Mouse (Mus musculus) stomach, postnatal 0 days (tissue): ENCODE measurements around the gene Sele. TPM values are rescaled to one million over a fixed set of nuclear protein-coding genes. Genes with fewer than 3 reads are reported as not detected.

Experiments
- ATAC-seq: fragments of 200-750 bp; cut with Nextera tagmentation; 2 replicates; pipeline ENCODE4 v1.8.0; 2017; ENCODE audit not compliant: low FRiP score, low TSS enrichment
- DNase-seq: peaks from one replicate; pipeline ENCODE4 v3.0.0-alpha.2; 2016; ENCODE audit warnings: low spot score
- H3K27ac ChIP-seq: fragments of 300-500 bp; sonication (generic); replicated peaks from 2 replicates; pipeline ENCODE4 v1.5.1; 2014; ENCODE audit warnings: mild to moderate bottlenecking, control low read depth
- H3K27me3 ChIP-seq: fragments of 300-500 bp; sonication (generic); 2 replicates; pipeline ENCODE4 v1.6.1; 2014; ENCODE audit warnings: low read length; ENCODE audit not compliant: control insufficient read depth, insufficient read depth
- H3K36me3 ChIP-seq: fragments of 300-500 bp; sonication (generic); 2 replicates; pipeline ENCODE4 v1.6.1; 2014; ENCODE audit warnings: low read length, mixed read lengths; ENCODE audit not compliant: control insufficient read depth, insufficient read depth
- H3K4me1 ChIP-seq: fragments of 300-500 bp; sonication (generic); replicated peaks from 2 replicates; pipeline ENCODE4 v1.6.1; 2014; ENCODE audit warnings: antibody characterized with exemption; ENCODE audit not compliant: control insufficient read depth, insufficient read depth
- H3K4me2 ChIP-seq: fragments of 300-500 bp; sonication (generic); replicated peaks from 2 replicates; pipeline ENCODE4 v1.6.1; 2014; ENCODE audit warnings: low read depth, mild to moderate bottlenecking, control low read depth, moderate library complexity
- H3K4me3 ChIP-seq: fragments of 300-500 bp; sonication (generic); 2 replicates; pipeline ENCODE4 v1.5.1; 2014; ENCODE audit warnings: low read depth, low read length, control low read depth
- H3K9ac ChIP-seq: fragments of 300-500 bp; sonication (generic); 2 replicates; pipeline ENCODE4 v1.6.1; 2014; ENCODE audit warnings: mild to moderate bottlenecking, low read length, control low read depth, mixed read lengths
- H3K9me3 ChIP-seq: fragments of 300-500 bp; sonication (generic); 2 replicates; pipeline ENCODE4 v1.6.1; 2016; ENCODE audit warnings: low read length; ENCODE audit not compliant: control insufficient read depth
- CTCF ChIP-seq: IDR thresholded peaks from 2 replicates; pipeline ENCODE4 v1.5.1; 2016; ENCODE audit warnings: antibody characterized with exemption, low read depth, mild to moderate bottlenecking, moderate library complexity
- EP300 ChIP-seq: optimal IDR thresholded peaks from 2 replicates; pipeline ENCODE3; 2016; ENCODE audit warnings: antibody characterized with exemption
- WGBS: fragments of 180-500 bp; shearing (Covaris S2); extraction: QIAGEN DNeasy Blood & Tissue Kit; methylation state at CpG from one replicate; pipeline ENCODE4 v1.1.7; 2014; 5-methylcytosine and 5-hydroxymethylcytosine counted together
- polyA plus RNA-seq: library from polyadenylated mRNA; unstranded; fragments of >200 nt; fragmentation: Nextera tagmentation; extraction: Ambion mirVana; gene quantifications from 2 replicates; pipeline ENCODE4 v1.2.1, GENCODE M21; 2015

Sele gene
- polyA plus RNA-seq, 1 experiment from 2014 or later, result 0.04 TPM

DNA sequence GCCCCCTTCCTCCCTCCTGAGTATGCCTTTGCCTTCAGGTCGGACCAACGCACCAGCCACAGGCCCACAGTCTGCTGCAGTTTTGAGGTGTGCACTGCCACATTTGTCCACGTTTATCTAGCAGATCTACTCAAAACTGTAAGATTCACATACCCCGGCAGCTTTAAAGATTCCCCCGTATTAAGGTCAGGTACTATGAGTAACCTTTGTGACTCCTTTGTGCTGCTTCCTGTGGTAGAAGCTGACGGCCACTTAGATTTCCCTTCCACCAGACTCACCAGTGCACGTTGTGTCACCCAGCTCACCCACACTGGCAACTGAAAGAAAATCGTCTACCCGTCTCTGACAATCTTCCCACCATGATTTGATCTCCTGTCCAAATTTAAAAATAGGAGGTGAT is 25.1 kb downstream of the Sele start:
- H3K4me1 ChIP-seq, result no peaks in the 10 kb centered on the region
- no peak overlapping the region for H3K4me2 ChIP-seq
- TF ChIP-seq CTCF (no peak), EP300 (no peak)
- no peak overlapping the region for H3K27ac ChIP-seq
- H3K27me3 ChIP-seq, result no peaks in the 10 kb centered on the region
- DNase-seq (no peak), ATAC-seq (no peak)
- 83% methylated on average over 9 of the region's 9 CpGs for WGBS
- no peak overlapping the region for H3K9ac ChIP-seq
- no peaks in the 10 kb centered on the region for H3K36me3 ChIP-seq
- no peaks in the 10 kb centered on the region for H3K9me3 ChIP-seq
- no peak overlapping the region for H3K4me3 ChIP-seq

DNA sequence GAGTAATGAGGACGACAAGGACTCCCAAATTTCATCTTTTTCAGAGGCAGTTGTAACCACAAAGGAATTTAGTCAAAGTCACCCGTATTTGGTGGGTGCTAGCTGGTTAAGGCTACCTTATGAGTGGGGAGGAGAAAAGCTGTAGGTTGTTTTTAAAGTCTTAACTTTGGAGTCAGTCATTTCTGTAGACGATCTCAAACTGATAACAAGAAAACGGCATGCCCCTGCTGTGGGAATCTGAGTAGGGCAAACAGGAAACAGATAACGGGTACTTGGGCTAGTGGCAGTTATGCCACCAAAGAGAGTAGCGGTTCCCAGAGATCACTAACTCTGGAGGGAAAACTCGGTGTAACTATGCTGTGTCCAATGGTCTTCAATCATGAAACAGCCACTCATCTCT is 25.8 kb downstream of the Sele start:
- no peak for ATAC-seq
- Histone ChIP-seq H3K4me2 (no peak overlapping the region), H3K36me3 (no peaks in the 10 kb centered on the region), H3K4me3 (no peak overlapping the region), H3K27ac (no peak overlapping the region), H3K9me3 (no peaks in the 10 kb centered on the region), H3K4me1 (no peaks in the 10 kb centered on the region), H3K9ac (no peak overlapping the region), H3K27me3 (no peaks in the 10 kb centered on the region)
- no peak for DNase-seq
- TF ChIP-seq CTCF, result no peak
- no peak for TF ChIP-seq EP300
- WGBS, result 75% methylated on average over 7 of the region's 7 CpGs

DNA sequence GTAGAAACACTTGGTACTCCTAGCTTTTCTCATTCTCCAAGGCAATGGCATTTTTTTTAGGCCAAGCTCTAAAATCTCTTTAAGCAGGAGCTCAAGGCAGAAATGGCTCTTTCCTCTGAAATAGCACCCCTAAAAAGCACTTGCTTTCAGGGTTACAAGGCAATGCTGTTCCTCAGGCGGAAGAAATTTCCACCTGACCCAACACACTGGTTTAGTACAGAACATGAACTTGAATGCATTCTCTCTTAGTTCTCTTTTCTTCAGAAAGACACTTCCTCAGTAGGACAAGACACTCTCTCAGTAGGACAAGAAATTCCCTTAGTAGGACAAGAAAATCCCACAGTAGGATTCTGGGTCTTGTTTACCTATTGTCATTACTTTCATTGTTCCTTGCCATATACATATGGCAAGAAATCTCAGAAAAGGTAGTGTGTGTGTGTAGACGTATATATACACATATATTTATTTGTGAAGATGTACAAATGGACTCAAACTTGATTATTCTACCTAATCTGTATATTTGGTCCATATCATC is 26.6 kb downstream of the Sele start:
- Histone ChIP-seq H3K27ac (no peak overlapping the region), H3K4me2 (no peak overlapping the region), H3K4me1 (no peaks in the 10 kb centered on the region), H3K9me3 (no peaks in the 10 kb centered on the region), H3K27me3 (no peaks in the 10 kb centered on the region), H3K4me3 (no peak overlapping the region), H3K9ac (no peak overlapping the region), H3K36me3 (no peaks in the 10 kb centered on the region)
- ATAC-seq, result no peak
- TF ChIP-seq EP300 (no peak), CTCF (no peak)
- no peak for DNase-seq
- 82% methylated on average over 2 of the region's 2 CpGs for WGBS

DNA sequence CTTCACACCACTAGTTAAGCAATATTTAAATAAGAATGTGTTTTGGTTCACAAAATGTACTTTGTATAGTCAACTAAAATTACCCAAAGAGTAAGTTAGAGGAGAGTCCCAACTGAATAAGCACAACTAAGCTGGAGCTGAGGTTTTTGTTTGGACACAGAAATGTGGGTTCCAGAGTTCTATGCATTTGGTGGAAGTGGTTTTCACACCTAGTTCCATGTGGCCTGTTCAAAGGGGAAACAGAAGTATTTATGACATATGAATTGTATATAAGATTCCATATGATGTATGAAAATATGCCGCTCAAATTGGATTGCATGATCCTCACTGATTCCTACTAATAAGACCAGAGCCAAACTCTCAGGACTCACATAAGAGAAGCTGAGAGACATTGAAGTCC is 27.4 kb downstream of the Sele start:
- Histone ChIP-seq H3K27ac (no peak overlapping the region), H3K27me3 (no peaks in the 10 kb centered on the region), H3K9me3 (no peaks in the 10 kb centered on the region), H3K36me3 (no peaks in the 10 kb centered on the region), H3K4me3 (no peak overlapping the region), H3K9ac (no peak overlapping the region), H3K4me1 (no peaks in the 10 kb centered on the region), H3K4me2 (no peak overlapping the region)
- no peak for TF ChIP-seq CTCF
- no peak for TF ChIP-seq EP300
- WGBS, result 87% methylated on average over 1 of the region's 1 CpGs
- DNase-seq (no peak), ATAC-seq (no peak)

DNA sequence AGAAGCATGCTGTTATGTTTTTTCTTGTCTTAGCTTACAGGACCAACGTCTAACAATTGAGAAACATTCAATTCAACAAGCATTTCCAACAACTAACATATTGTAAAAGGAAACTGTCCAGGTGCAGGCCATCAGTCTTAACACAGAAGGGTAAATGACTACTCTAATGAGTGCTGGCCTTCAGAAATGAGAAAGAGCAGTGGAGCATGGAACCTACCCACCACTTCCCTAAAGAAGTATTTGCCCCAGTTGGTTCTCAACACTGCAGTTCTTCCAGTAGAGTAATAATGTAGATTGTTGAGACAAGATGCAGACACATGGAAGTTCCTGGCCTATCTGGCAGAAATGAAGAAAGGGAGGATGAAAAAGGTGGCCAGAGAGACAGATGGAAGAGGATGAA is 28.4 kb downstream of the Sele start:
- ATAC-seq (no peak), DNase-seq (no peak)
- 38% methylated on average over 1 of the region's 1 CpGs for WGBS
- Histone ChIP-seq H3K4me3 (no peak overlapping the region), H3K4me2 (no peak overlapping the region), H3K4me1 (no peaks in the 10 kb centered on the region), H3K9me3 (no peaks in the 10 kb centered on the region), H3K9ac (no peak overlapping the region), H3K27me3 (no peaks in the 10 kb centered on the region), H3K36me3 (no peaks in the 10 kb centered on the region), H3K27ac (no peak overlapping the region)
- TF ChIP-seq EP300 (no peak), CTCF (no peak)

DNA sequence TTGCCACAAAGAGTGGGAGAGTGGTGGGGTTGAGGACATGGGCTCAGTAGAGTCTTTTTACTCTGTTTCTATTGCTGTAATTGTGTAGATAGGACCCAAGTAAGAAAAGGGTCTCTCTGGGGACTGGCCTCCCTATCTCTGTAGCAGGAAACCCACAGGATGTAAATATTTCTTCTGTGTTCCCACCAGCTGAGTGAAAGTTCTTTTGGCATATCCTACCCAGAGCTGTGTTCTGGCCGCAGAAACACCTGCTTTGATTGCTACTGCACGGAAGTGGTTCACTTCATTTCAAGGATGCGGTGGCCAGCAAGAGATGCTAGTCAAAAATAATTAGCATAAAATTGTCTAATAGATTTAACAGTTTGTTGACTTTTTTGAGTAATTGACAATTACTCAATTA is 29.0 kb downstream of the Sele start:
- DNase-seq, result no peak
- ATAC-seq, result no peak
- Histone ChIP-seq H3K4me3 (no peak overlapping the region), H3K9ac (no peak overlapping the region), H3K27ac (no peak overlapping the region), H3K27me3 (no peaks in the 10 kb centered on the region), H3K9me3 (no peaks in the 10 kb centered on the region), H3K4me1 (no peaks in the 10 kb centered on the region), H3K4me2 (no peak overlapping the region), H3K36me3 (no peaks in the 10 kb centered on the region)
- WGBS, result 87% methylated on average over 3 of the region's 3 CpGs
- no peak for TF ChIP-seq CTCF
- no peak for TF ChIP-seq EP300
